Comparison of ENCODE assay signal across 13 mouse cellular contexts in the genomic region with DNA sequence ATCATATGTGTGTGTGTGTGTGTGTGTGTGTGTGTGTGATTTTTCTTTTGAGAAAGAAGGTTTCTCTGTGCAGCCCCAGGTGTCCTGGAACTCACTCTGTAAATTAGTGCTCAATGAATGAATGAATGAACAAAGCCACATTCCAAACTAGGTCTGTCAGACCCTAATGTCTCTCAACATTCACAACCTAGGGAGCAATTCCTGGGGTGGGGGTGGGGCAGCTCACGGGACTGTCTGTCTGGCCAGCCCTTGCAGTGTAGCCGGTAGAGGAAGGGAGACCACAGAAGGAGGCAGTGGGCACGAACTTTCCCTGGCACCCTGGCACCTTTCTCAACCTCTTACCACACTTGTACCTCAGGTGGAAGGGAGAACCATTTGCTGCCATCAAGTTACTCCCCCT. TPM values are rescaled to one million over a fixed set of nuclear protein-coding genes. Genes with fewer than 3 reads are reported as not detected.
"Had no signal": no experiment of that assay in that cellular context is flagged by ENCODE, and none has a peak within 500 bp of the region (broad histone marks: within the 10 kb centered on the region; RNA-seq: fewer than 3 reads in every experiment).

No protein-coding gene starts in this region.

- H3K36me3 ChIP-seq: limb, embryonic 15.5 days; midbrain, embryonic 12.5 days; neural tube, embryonic 12.5 days; stomach, embryonic 15.5 days had no signal

- H3K9ac ChIP-seq: limb, embryonic 15.5 days; neural tube, embryonic 12.5 days; stomach, embryonic 15.5 days had no signal

- H3K9me3 ChIP-seq: limb, embryonic 15.5 days; midbrain, embryonic 12.5 days; neural tube, embryonic 12.5 days; stomach, embryonic 15.5 days had no signal

- H3K27ac ChIP-seq: limb, embryonic 15.5 days; neural tube, embryonic 12.5 days; stomach, embryonic 15.5 days had no signal

- H3K27me3 ChIP-seq: limb, embryonic 15.5 days; neural tube, embryonic 12.5 days had no signal

- DNase-seq: kidney, adult 11 months; kidney, adult 9 months; kidney, postnatal 36 days; layer of hippocampus, adult 9-11 months; layer of hippocampus, postnatal 36 days; lung, adult 18-20 months; right cerebral cortex, postnatal 14 days; thymus, adult 18-20 months had no signal

RNA-seq across cellular contexts. Expression of a gene that starts 32.9 kb away (rescaled TPM):
- total RNA-seq: megakaryocyte-erythroid progenitor cell, adult 5-6 weeks had no signal
